Mouse (Mus musculus) regulatory T cell (primary cell): Measurements from ENCODE around the gene Pet117.

Source experiments
- in situ Hi-C: fragments of 300-600 bp; cut with MboI, MseI; formaldehyde crosslinking; loops from one replicate; pipeline ENCODE4 v1.15.1; 2025; ENCODE audit warnings: high pct_unique_total_duplicates

The Pet117 gene

GRCm38 (mm10) chr2:144381741-144382140, 12.9 kb downstream of the Pet117 start:
- in situ Hi-C loops: no loop called here

- in situ Hi-C loops: no loop called here
Observed at GRCm38 (mm10) chr2:144382624-144383138, 13.9 kb downstream of the Pet117 start.

GRCm38 (mm10) chr2:144386296-144386695, 17.5 kb downstream of the Pet117 start:
- in situ Hi-C loops: no loop called here

- in situ Hi-C loops: no loop called here
Observed at GRCm38 (mm10) chr2:144388416-144388815, 19.6 kb downstream of the Pet117 start.

- in situ Hi-C loops: no loop called here
Observed at GRCm38 (mm10) chr2:144399531-144399930, 30.7 kb downstream of the Pet117 start.

- in situ Hi-C loops: no loop called here
Observed at GRCm38 (mm10) chr2:144400659-144401058, 31.9 kb downstream of the Pet117 start.

GRCm38 (mm10) chr2:144409037-144409436, 40.2 kb downstream of the Pet117 start:
- in situ Hi-C loops: no loop called here

- in situ Hi-C loops: no loop called here
Observed at GRCm38 (mm10) chr2:144410603-144411002, 41.8 kb downstream of the Pet117 start.

- in situ Hi-C loops: no loop called here
Observed at GRCm38 (mm10) chr2:144414646-144415045, 45.9 kb downstream of the Pet117 start.

- in situ Hi-C loops: no loop called here
Observed at GRCm38 (mm10) chr2:144416859-144417258, 48.1 kb downstream of the Pet117 start.

- in situ Hi-C loops: no loop called here
Observed at GRCm38 (mm10) chr2:144418062-144418461, 49.3 kb downstream of the Pet117 start.

- in situ Hi-C loops: no loop called here
Observed at GRCm38 (mm10) chr2:144422094-144422675, 53.4 kb downstream of the Pet117 start.
